Mouse (Mus musculus) bone marrow macrophage, adult 2 months (primary cell): ENCODE measurements at regions not wholly inside any gene's neighbourhood (a gene's known extent, or its start where the extent isn't known, plus 50 kb on each side); places are given as distances from the start of the nearest gene placed in this dataset.

ENCODE experiments used
- CTCF ChIP-seq: IDR thresholded peaks from 2 replicates; pipeline ENCODE4 v1.5.1; 2012; ENCODE audit warnings: low read depth, mild to moderate bottlenecking, low read length, moderate library complexity
- POLR2A ChIP-seq: IDR thresholded peaks from 2 replicates; pipeline ENCODE4 v1.6.1; 2012; ENCODE audit warnings: mild to moderate bottlenecking, low read depth, low read length, borderline replicate concordance

DNA sequence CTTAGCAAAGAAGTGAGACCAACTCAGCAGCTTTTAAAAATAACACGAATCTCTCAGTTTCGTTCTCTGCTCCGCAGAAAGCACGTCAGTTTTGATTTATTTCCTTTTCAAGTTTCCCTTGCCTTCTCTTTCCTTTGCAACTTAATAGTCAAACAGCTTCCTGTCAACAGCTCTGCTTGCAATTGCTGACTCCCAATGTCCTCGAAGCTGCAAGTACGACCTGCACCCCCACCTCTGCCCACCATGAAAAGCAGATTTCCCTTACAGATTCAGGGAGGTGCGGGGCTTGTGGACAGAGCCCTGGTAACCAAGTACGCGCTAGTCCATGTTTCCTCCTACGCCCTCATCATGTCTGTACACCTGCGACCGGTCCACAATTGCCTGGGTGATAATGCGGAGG lies 922.2 kb downstream of the 5730522E02Rik start:
- TF ChIP-seq CTCF (no peak), POLR2A (no peak)
